Mouse (Mus musculus) embryo, embryonic 11.5 days (tissue): ENCODE data around the gene Junb.

Experiments
- DNase-seq: peaks from one replicate; pipeline ENCODE4 v3.0.0-alpha.2; 2012; ENCODE audit warnings: low read depth, low spot score

Junb gene

GRCm38 (mm10) chr8:84973079-84973478 lies 5.4 kb downstream of the Junb start:
- DNase-seq: no peak

- no peak for DNase-seq
Observed at GRCm38 (mm10) chr8:84970913-84971312, 7.6 kb downstream of the Junb start.

- no peak for DNase-seq
Observed at GRCm38 (mm10) chr8:84970135-84970790, 8.3 kb downstream of the Junb start.

- no peak for DNase-seq
Observed at GRCm38 (mm10) chr8:84969241-84970134, 9.0 kb downstream of the Junb start, which contains the start of the genes Gm49661, Prdx2 and Rnaseh2a. TSS of gene Gm49661 (minus strand) at chr8:84969433. TSS of gene Prdx2 (plus strand) at chr8:84969587. TSS of gene Rnaseh2a (minus strand) at chr8:84969767.

GRCm38 (mm10) chr8:84968650-84969049 lies 9.9 kb downstream of the Junb start:
- DNase-seq: no peak

- DNase-seq: no peak
Observed at GRCm38 (mm10) chr8:84967532-84968304, 10.8 kb downstream of the Junb start.

- DNase-seq: no peak
Observed at GRCm38 (mm10) chr8:84966603-84967002, 11.9 kb downstream of the Junb start.

GRCm38 (mm10) chr8:84965731-84966291 lies 12.7 kb downstream of the Junb start:
- peak; percentile 90 for DNase-seq

GRCm38 (mm10) chr8:84963952-84964351 lies 14.6 kb downstream of the Junb start:
- no peak for DNase-seq

GRCm38 (mm10) chr8:84959811-84960210 lies 18.7 kb downstream of the Junb start:
- no peak for DNase-seq

GRCm38 (mm10) chr8:84956768-84957167 lies 21.8 kb downstream of the Junb start:
- no peak for DNase-seq

GRCm38 (mm10) chr8:84952612-84953255 lies 25.8 kb downstream of the Junb start:
- no peak for DNase-seq

- DNase-seq: no peak
Observed at GRCm38 (mm10) chr8:84949753-84950152, 28.8 kb downstream of the Junb start.

- no peak for DNase-seq
Observed at GRCm38 (mm10) chr8:84947241-84947545, 31.3 kb downstream of the Junb start.

GRCm38 (mm10) chr8:84946528-84947240 lies 31.8 kb downstream of the Junb start, which contains the start of gene Rtbdn:
TSS of gene Rtbdn (plus strand) at chr8:84946991.
- DNase-seq: no peak

- no peak for DNase-seq
Observed at GRCm38 (mm10) chr8:84945633-84946527, 32.6 kb downstream of the Junb start.

GRCm38 (mm10) chr8:84945235-84945632 lies 33.3 kb downstream of the Junb start:
- no peak for DNase-seq

- DNase-seq: no peak
Observed at GRCm38 (mm10) chr8:84944478-84945160, 33.9 kb downstream of the Junb start.

GRCm38 (mm10) chr8:84943699-84944098 lies 34.8 kb downstream of the Junb start:
- no peak for DNase-seq
